Mouse (Mus musculus): ENCODE data around the gene Olfr187. TPM values are rescaled to one million over a fixed set of nuclear protein-coding genes. Genes with fewer than 3 reads are reported as not detected.
"Not testable (repeated sequence)": the region's sequence is repeated elsewhere in the genome, so short reads cannot be mapped to it uniquely, and the experiment has no call there.

Olfr187 gene
- polyA plus RNA-seq (2015; fragmentation: Nextera tagmentation; extraction: Ambion mirVana): not detected in 2 replicates

GRCm38 (mm10) chr16:59039710-59040109 is at the start of gene Olfr187:
Gene Olfr187, minus strand, starts transcription at chr16:59039767.
- Histone ChIP-seq H3K36me3 (ENCODE audit: insufficient read depth, low read length) (no peaks in the 10 kb centered on the region), H3K9ac (replicated peaks; ENCODE audit: low read length) (no peak within 1 kb of the TSS), H3K4me3 (ENCODE audit: low read length) (no peak within 1 kb of the TSS), H3K9me3 (ENCODE audit: low read length) (no peaks in the 10 kb centered on the region), H3K27me3 (ENCODE audit: insufficient read depth, low read length) (no peaks in the 10 kb centered on the region), H3K4me1 (ENCODE audit: insufficient read depth, low read length) (no peaks in the 10 kb centered on the region), H3K27ac (ENCODE audit: low read length) (no peak within 1 kb of the TSS), H3K4me2 (replicated peaks; ENCODE audit: low read depth, low read length) (no peak within 1 kb of the TSS)
- 78% methylated on average over 7 of the region's 7 CpGs for WGBS
- ATAC-seq (ENCODE audit: low FRiP score, low TSS enrichment): no peak

GRCm38 (mm10) chr16:59081113-59081512 is 41.5 kb upstream of the Olfr187 start:
- H3K27ac ChIP-seq (ENCODE audit: low read length); H3K9me3 ChIP-seq (ENCODE audit: low read length); H3K4me3 ChIP-seq (ENCODE audit: low read length); H3K4me1 ChIP-seq (ENCODE audit: insufficient read depth, low read length); H3K9ac ChIP-seq (replicated peaks; ENCODE audit: low read length); H3K36me3 ChIP-seq (ENCODE audit: insufficient read depth, low read length); ATAC-seq (ENCODE audit: low FRiP score, low TSS enrichment); H3K27me3 ChIP-seq (ENCODE audit: insufficient read depth, low read length); H3K4me2 ChIP-seq (replicated peaks; ENCODE audit: low read depth, low read length): not testable (repeated sequence)
- WGBS: 86% methylated on average over 2 of the region's 2 CpGs

DNA sequence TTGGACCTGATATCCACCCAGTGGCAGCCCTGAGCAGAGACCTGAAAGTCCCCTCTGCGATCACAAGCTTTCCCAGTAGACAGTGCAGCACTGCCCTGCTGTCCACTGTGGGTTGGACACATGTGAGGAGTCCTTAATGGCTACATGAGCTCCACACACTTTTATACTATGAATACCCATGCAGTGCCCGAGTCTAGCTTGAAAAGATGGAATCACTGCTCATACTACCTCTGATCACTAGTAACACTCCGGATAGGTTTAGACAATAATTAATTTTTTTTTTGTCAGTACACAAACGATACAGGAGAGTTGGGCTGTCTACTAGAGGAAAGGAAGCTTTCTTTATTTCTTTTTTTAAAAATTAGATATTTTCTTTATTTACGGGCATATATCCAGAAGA is 38.3 kb upstream of the Olfr187 start, which contains the start of gene Olfr190:
Gene Olfr190, minus strand, starts transcription at position 101 of the 400 bp plus-strand sequence.
- 86% methylated on average over 5 of the region's 5 CpGs for WGBS

DNA sequence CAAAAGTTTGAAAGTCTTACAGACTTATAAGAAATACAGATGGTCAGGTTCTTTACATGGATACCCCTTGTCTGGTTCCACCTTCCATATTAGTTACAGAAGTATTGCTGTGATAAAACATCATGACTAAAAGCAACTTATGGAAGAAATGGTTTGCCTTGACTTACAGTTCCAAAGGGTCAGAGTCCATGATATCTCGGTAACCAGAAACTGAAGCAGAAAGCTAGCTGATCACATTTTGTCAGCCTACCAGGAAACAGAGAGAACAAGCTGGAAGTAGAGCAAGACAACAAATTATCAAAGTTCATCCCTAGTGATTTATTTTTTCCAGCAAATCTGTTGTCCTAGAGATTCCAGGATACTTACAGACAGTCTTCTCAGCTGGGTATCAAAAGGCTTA is 34.0 kb upstream of the Olfr187 start:
- no peaks in the 10 kb centered on the region for H3K4me1 ChIP-seq (ENCODE audit: insufficient read depth, low read length)
- no peaks in the 10 kb centered on the region for H3K9me3 ChIP-seq (ENCODE audit: low read length)
- H3K27ac ChIP-seq (ENCODE audit: low read length): no peak overlapping the region
- no peak for ATAC-seq (ENCODE audit: low FRiP score, low TSS enrichment)
- no peaks in the 10 kb centered on the region for H3K27me3 ChIP-seq (ENCODE audit: insufficient read depth, low read length)
- H3K4me2 ChIP-seq (replicated peaks; ENCODE audit: low read depth, low read length): no peak overlapping the region
- no peak overlapping the region for H3K9ac ChIP-seq (replicated peaks; ENCODE audit: low read length)
- H3K36me3 ChIP-seq (ENCODE audit: insufficient read depth, low read length): no peaks in the 10 kb centered on the region
- WGBS: 87% methylated on average over 1 of the region's 1 CpGs
- H3K4me3 ChIP-seq (ENCODE audit: low read length): no peak overlapping the region

More for the DNA sequence above, 38.3 kb upstream of the Olfr187 start, which contains the start of gene Olfr190:
- Histone ChIP-seq H3K4me1 (ENCODE audit: insufficient read depth, low read length) (no peaks in the 10 kb centered on the region), H3K4me3 (ENCODE audit: low read length) (no peak within 1 kb of the TSS), H3K36me3 (ENCODE audit: insufficient read depth, low read length) (no peaks in the 10 kb centered on the region), H3K4me2 (replicated peaks; ENCODE audit: low read depth, low read length) (no peak within 1 kb of the TSS), H3K27me3 (ENCODE audit: insufficient read depth, low read length) (no peaks in the 10 kb centered on the region), H3K9ac (replicated peaks; ENCODE audit: low read length) (no peak within 1 kb of the TSS), H3K9me3 (ENCODE audit: low read length) (no peaks in the 10 kb centered on the region), H3K27ac (ENCODE audit: low read length) (no peak within 1 kb of the TSS)
- ATAC-seq (ENCODE audit: low FRiP score, low TSS enrichment): no peak

DNA sequence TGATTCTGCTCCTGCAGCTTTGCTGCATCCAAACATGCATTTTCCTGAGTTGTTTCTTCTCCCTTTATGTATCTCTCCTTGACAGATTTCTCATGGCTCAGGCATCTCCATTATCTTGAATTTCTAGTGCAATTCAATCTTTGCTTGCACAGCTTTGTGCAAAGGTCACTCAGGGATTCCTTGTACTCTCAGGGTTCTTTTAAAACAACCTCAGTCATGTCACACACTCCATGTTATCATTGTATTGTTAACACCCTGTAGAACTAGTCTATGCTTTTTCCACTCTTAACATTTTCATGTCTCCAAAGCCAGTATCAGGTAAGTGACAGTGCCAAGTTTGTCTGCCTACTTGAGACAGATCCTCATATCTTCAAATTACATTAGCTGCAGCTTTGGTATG is 32.2 kb upstream of the Olfr187 start:
- H3K4me3 ChIP-seq (ENCODE audit: low read length): no peak overlapping the region
- no peaks in the 10 kb centered on the region for H3K4me1 ChIP-seq (ENCODE audit: insufficient read depth, low read length)
- no peaks in the 10 kb centered on the region for H3K36me3 ChIP-seq (ENCODE audit: insufficient read depth, low read length)
- no peak for ATAC-seq (ENCODE audit: low FRiP score, low TSS enrichment)
- H3K27me3 ChIP-seq (ENCODE audit: insufficient read depth, low read length): no peaks in the 10 kb centered on the region
- H3K4me2 ChIP-seq (replicated peaks; ENCODE audit: low read depth, low read length): no peak overlapping the region
- H3K9me3 ChIP-seq (ENCODE audit: low read length): no peaks in the 10 kb centered on the region
- no peak overlapping the region for H3K9ac ChIP-seq (replicated peaks; ENCODE audit: low read length)
- no peak overlapping the region for H3K27ac ChIP-seq (ENCODE audit: low read length)

DNA sequence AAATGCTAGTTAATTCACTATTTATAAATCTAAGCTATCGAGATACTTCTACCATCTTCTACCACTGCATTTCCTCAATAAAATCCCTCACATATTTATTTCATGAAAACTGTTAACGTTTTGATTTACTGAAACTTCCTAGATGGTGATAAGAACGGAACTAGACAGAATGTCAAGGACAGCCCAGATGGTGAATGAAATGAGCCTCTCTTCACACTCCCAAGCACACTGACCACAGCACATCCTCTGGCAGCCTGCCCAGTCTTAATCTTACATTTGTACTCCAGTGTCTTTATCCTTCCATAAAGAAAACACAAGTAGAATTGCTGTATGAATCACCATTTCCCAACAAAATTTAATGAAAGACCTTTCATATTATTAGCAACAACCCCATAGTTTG is 22.8 kb upstream of the Olfr187 start:
- H3K4me1 ChIP-seq (ENCODE audit: insufficient read depth, low read length); H3K9me3 ChIP-seq (ENCODE audit: low read length); ATAC-seq (ENCODE audit: low FRiP score, low TSS enrichment); H3K4me3 ChIP-seq (ENCODE audit: low read length); H3K27ac ChIP-seq (ENCODE audit: low read length); H3K4me2 ChIP-seq (replicated peaks; ENCODE audit: low read depth, low read length); H3K9ac ChIP-seq (replicated peaks; ENCODE audit: low read length); H3K27me3 ChIP-seq (ENCODE audit: insufficient read depth, low read length); H3K36me3 ChIP-seq (ENCODE audit: insufficient read depth, low read length): not testable (repeated sequence)
- WGBS: 70% methylated on average over 3 of the region's 3 CpGs

- 84% methylated on average over 2 of the region's 2 CpGs for WGBS
- not testable (repeated sequence) for H3K27ac ChIP-seq (ENCODE audit: low read length); H3K9ac ChIP-seq (replicated peaks; ENCODE audit: low read length); H3K9me3 ChIP-seq (ENCODE audit: low read length); H3K4me2 ChIP-seq (replicated peaks; ENCODE audit: low read depth, low read length); H3K27me3 ChIP-seq (ENCODE audit: insufficient read depth, low read length); H3K36me3 ChIP-seq (ENCODE audit: insufficient read depth, low read length); H3K4me3 ChIP-seq (ENCODE audit: low read length); ATAC-seq (ENCODE audit: low FRiP score, low TSS enrichment); H3K4me1 ChIP-seq (ENCODE audit: insufficient read depth, low read length)
These were observed 9.7 kb upstream of the Olfr187 start for GRCm38 (mm10) chr16:59049286-59049685.

DNA sequence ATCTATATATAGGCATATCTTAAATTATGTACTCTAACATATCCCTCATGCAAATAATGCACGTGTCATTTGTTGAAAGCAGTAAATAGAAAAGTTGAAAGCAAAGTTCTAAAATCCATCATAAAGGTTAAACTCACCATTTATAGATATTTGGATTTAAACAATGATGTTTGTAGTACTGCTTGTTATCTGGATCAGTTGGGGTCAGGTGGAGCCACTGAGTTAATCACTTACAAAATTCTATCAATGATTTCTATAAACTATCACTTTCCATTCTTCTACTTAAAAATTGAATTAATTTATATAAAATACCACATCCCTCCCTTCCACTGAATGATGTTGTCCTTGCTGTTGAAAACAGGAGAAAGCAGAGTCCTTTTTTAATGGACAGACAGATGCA is 9.3 kb upstream of the Olfr187 start:
- no peak overlapping the region for H3K4me3 ChIP-seq (ENCODE audit: low read length)
- no peaks in the 10 kb centered on the region for H3K4me1 ChIP-seq (ENCODE audit: insufficient read depth, low read length)
- H3K36me3 ChIP-seq (ENCODE audit: insufficient read depth, low read length): no peaks in the 10 kb centered on the region
- H3K27ac ChIP-seq (ENCODE audit: low read length): no peak overlapping the region
- no peak overlapping the region for H3K4me2 ChIP-seq (replicated peaks; ENCODE audit: low read depth, low read length)
- no peak for ATAC-seq (ENCODE audit: low FRiP score, low TSS enrichment)
- no peaks in the 10 kb centered on the region for H3K27me3 ChIP-seq (ENCODE audit: insufficient read depth, low read length)
- no peak overlapping the region for H3K9ac ChIP-seq (replicated peaks; ENCODE audit: low read length)
- 72% methylated on average over 1 of the region's 1 CpGs for WGBS
- H3K9me3 ChIP-seq (ENCODE audit: low read length): no peaks in the 10 kb centered on the region

DNA sequence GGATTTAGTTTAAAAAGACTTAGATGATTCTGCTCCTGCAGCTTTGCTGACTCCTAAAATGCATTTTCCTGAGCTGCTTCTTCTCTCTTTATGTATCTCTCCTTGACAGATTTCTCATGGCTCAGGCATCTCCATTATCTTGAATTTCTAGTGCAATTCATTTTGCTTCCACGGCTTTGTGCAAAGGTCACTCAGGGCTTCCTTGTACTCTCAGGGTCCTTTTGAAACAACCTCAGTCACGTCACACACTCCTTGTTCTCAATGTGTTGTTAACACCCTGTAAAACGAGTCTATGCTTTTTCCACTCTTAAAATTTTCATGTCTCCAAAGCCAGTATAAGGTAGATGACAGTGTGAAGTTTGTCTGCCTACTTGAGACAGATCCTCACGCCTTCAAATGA is 8.0 kb upstream of the Olfr187 start:
- Histone ChIP-seq H3K4me2 (replicated peaks; ENCODE audit: low read depth, low read length) (no peak overlapping the region), H3K27me3 (ENCODE audit: insufficient read depth, low read length) (no peaks in the 10 kb centered on the region), H3K27ac (ENCODE audit: low read length) (no peak overlapping the region), H3K9me3 (ENCODE audit: low read length) (no peaks in the 10 kb centered on the region), H3K4me1 (ENCODE audit: insufficient read depth, low read length) (no peaks in the 10 kb centered on the region), H3K36me3 (ENCODE audit: insufficient read depth, low read length) (no peaks in the 10 kb centered on the region), H3K9ac (replicated peaks; ENCODE audit: low read length) (no peak overlapping the region), H3K4me3 (ENCODE audit: low read length) (no peak overlapping the region)
- ATAC-seq (ENCODE audit: low FRiP score, low TSS enrichment): no peak
- 67% methylated on average over 4 of the region's 4 CpGs for WGBS

DNA sequence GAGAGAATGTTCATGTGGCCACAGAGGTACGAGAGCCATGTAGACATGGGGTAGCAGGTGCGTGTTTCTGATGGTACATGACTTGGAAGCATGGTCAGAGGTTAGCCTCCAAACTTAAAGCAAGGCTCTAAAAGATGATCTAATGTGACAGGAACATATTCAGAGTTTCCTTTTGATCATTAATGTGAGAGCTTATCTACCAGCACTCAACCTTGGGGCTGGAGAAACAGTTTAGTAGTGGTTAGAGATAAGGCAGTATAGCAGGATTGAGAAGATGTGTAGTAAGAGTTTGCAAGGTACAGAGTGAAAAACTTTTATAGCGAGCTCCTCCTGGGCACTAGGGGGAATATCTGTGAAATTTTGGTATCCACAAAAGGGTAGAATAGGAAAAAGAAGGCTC is 6.3 kb upstream of the Olfr187 start:
- no peak overlapping the region for H3K4me3 ChIP-seq (ENCODE audit: low read length)
- H3K36me3 ChIP-seq (ENCODE audit: insufficient read depth, low read length): no peaks in the 10 kb centered on the region
- H3K27me3 ChIP-seq (ENCODE audit: insufficient read depth, low read length): no peaks in the 10 kb centered on the region
- no peak overlapping the region for H3K27ac ChIP-seq (ENCODE audit: low read length)
- no peak for ATAC-seq (ENCODE audit: low FRiP score, low TSS enrichment)
- H3K4me1 ChIP-seq (ENCODE audit: insufficient read depth, low read length): no peaks in the 10 kb centered on the region
- no peak overlapping the region for H3K9ac ChIP-seq (replicated peaks; ENCODE audit: low read length)
- WGBS: 83% methylated on average over 3 of the region's 3 CpGs
- no peak overlapping the region for H3K4me2 ChIP-seq (replicated peaks; ENCODE audit: low read depth, low read length)
- H3K9me3 ChIP-seq (ENCODE audit: low read length): no peaks in the 10 kb centered on the region

DNA sequence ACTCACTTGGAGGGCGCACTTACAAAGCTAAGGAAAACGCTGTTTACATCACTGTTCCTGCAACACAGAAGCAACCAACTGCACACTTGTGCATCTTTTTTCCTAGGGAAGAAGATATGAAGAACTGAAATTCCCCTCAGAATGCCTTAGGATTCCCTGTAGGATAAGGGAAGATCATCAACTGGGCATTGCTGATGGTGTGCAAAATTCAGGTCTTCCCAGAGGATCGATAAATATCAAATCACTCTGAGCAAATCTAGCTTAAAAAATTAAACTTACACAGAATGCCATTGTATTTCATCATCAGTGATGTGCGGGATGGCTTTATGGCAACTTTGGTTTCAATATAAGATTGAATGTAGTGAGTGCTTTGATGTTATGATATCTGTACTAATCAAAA is 9.4 kb downstream of the Olfr187 start, which contains the start of gene Olfr186:
Gene Olfr186, minus strand, starts transcription at position 101 of the 400 bp plus-strand sequence.
- no peaks in the 10 kb centered on the region for H3K27me3 ChIP-seq (ENCODE audit: insufficient read depth, low read length)
- H3K27ac ChIP-seq (ENCODE audit: low read length): no peak within 1 kb of the TSS
- no peaks in the 10 kb centered on the region for H3K9me3 ChIP-seq (ENCODE audit: low read length)
- H3K36me3 ChIP-seq (ENCODE audit: insufficient read depth, low read length): no peaks in the 10 kb centered on the region
- WGBS: 91% methylated on average over 4 of the region's 4 CpGs
- H3K4me3 ChIP-seq (ENCODE audit: low read length): no peak within 1 kb of the TSS
- no peaks in the 10 kb centered on the region for H3K4me1 ChIP-seq (ENCODE audit: insufficient read depth, low read length)
- no peak within 1 kb of the TSS for H3K9ac ChIP-seq (replicated peaks; ENCODE audit: low read length)
- no peak for ATAC-seq (ENCODE audit: low FRiP score, low TSS enrichment)
- H3K4me2 ChIP-seq (replicated peaks; ENCODE audit: low read depth, low read length): no peak within 1 kb of the TSS
